Mouse (Mus musculus) neural tube, embryonic 13.5 days (tissue): ENCODE data around the gene Rusc2. TPM values are rescaled to one million over a fixed set of nuclear protein-coding genes. Genes with fewer than 3 reads are reported as not detected.

Source experiments
- ATAC-seq: fragments of 200-750 bp; cut with Nextera tagmentation; 2 replicates; pipeline ENCODE4 v1.8.0; 2017; ENCODE audit warnings: low read depth, mild to moderate bottlenecking, moderate TSS enrichment, moderate library complexity
- H3K27ac ChIP-seq: fragments of 300-500 bp; sonication (generic); replicated peaks from 2 replicates; pipeline ENCODE4 v1.5.1; 2015; ENCODE audit warnings: moderate library complexity, mild to moderate bottlenecking, inconsistent platforms
- H3K27me3 ChIP-seq: fragments of 300-500 bp; sonication (generic); 2 replicates; pipeline ENCODE4 v1.6.1; 2015; ENCODE audit warnings: mild to moderate bottlenecking, inconsistent platforms
- H3K36me3 ChIP-seq: fragments of 300-500 bp; sonication (generic); 2 replicates; pipeline ENCODE4 v1.6.1; 2015; ENCODE audit warnings: mild to moderate bottlenecking, inconsistent platforms
- H3K4me1 ChIP-seq: fragments of 300-500 bp; sonication (generic); replicated peaks from 2 replicates; pipeline ENCODE4 v1.6.1; 2015; ENCODE audit warnings: inconsistent platforms
- H3K4me2 ChIP-seq: fragments of 300-500 bp; sonication (generic); 2 replicates; pipeline ENCODE4 v1.6.1; 2015; ENCODE audit warnings: inconsistent platforms, mild to moderate bottlenecking, moderate library complexity
- H3K4me3 ChIP-seq: fragments of 300-500 bp; sonication (generic); 2 replicates; pipeline ENCODE4 v1.5.1; 2015; ENCODE audit warnings: mild to moderate bottlenecking, inconsistent platforms
- H3K9ac ChIP-seq: fragments of 300-500 bp; sonication (generic); 2 replicates; pipeline ENCODE4 v1.6.1; 2015; ENCODE audit warnings: moderate library complexity, mild to moderate bottlenecking, inconsistent platforms
- H3K9me3 ChIP-seq: fragments of 300-500 bp; sonication (generic); 2 replicates; pipeline ENCODE4 v1.6.1; 2016; ENCODE audit warnings: inconsistent platforms
- WGBS: fragments of 180-500 bp; shearing (Covaris S2); methylation state at CpG from one replicate; pipeline ENCODE4 v1.1.7; 2015; 5-methylcytosine and 5-hydroxymethylcytosine counted together
- polyA plus RNA-seq: library from polyadenylated mRNA; unstranded; fragments of >200 nt; fragmentation: Nextera tagmentation; extraction: Ambion mirVana; gene quantifications from 2 replicates; pipeline ENCODE4 v1.2.1, GENCODE M21; 2015

Rusc2 gene
- polyA plus RNA-seq, 1 experiment from 2014 or later: 74.5 TPM

GRCm38 (mm10) chr4:43419801-43420281 lies 38.1 kb downstream of the Rusc2 start:
- Histone ChIP-seq H3K4me3 (no peak overlapping the region), H3K4me1 (peaks cover 24% of the 10 kb centered on the region), H3K36me3 (peaks cover 92% of the 10 kb centered on the region), H3K9ac (no peak overlapping the region), H3K27ac (no peak overlapping the region), H3K27me3 (peaks cover 32% of the 10 kb centered on the region), H3K9me3 (no peaks in the 10 kb centered on the region), H3K4me2 (no peak overlapping the region)
- WGBS: 71% methylated on average over 9 of the region's 9 CpGs
- 0 out of 2 replicates have a peak, but pooled peaks have one; percentile 4 for ATAC-seq

DNA sequence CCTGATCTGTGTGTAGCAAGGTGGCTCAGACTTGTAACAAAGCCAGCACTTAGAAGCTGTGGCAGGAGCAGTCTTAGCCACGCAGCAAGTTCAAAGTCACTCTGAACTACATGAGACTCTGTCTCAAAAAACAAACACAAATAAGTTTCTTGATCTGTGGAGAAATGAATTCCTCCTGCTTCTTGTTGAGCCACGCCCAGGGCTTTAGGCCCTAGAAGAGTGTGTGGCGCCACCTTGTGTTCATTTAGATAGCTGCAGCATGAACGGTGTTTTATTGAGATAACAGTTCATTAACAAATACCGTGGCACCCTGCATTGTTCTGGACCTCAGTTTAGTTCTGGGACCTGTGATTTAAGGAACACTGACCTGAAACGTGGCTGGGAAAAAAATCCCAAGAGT lies 38.5 kb downstream of the Rusc2 start:
- no peak overlapping the region for H3K27ac ChIP-seq
- H3K4me3 ChIP-seq: no peak overlapping the region
- H3K4me2 ChIP-seq: no peak overlapping the region
- H3K9me3 ChIP-seq: no peaks in the 10 kb centered on the region
- no peak overlapping the region for H3K9ac ChIP-seq
- ATAC-seq: peak; percentile 33; the same call in 1 of the 2 replicates
- peaks cover 92% of the 10 kb centered on the region for H3K36me3 ChIP-seq
- H3K4me1 ChIP-seq: peaks cover 27% of the 10 kb centered on the region
- peaks cover 37% of the 10 kb centered on the region for H3K27me3 ChIP-seq
- WGBS: 6% methylated on average over 6 of the region's 6 CpGs

DNA sequence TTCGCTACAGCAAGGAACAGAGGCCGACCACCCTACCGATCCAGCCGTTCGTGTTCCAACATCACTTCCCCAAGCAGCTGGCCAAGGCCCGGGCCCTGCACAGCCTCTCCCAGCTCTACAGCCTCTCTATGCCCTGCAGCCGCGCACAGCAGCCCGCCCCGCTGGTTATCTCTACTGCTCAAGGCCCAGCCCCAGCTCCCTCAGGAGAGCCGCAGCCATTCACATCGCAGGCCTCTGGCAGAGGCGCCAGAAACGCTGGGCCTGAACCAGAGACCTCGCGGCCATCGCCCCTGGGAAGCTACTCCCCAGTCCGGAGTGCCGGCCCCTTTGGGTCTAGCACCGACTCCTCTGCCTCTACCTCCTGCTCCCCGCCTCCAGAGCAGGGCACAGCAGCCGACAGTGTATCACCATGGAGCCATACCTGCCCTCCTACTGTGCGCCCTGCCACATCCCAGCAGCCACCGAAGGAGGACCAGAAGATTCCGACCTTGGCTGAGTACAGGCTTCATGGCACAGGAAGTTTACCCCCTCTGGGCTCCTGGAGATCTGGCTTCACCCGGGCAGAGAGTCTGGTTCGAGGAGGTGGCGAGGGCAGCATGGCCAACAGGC lies 40.0 kb downstream of the Rusc2 start:
- ATAC-seq: no peak
- 78% methylated on average over 28 of the region's 28 CpGs for WGBS

GRCm38 (mm10) chr4:43423267-43423934 lies 41.6 kb downstream of the Rusc2 start:
- H3K36me3 ChIP-seq: peaks cover 82% of the 10 kb centered on the region
- no peak for ATAC-seq
- WGBS: 91% methylated on average over 20 of the region's 20 CpGs
- peaks cover 57% of the 10 kb centered on the region for H3K27me3 ChIP-seq
- H3K9ac ChIP-seq: no peak overlapping the region
- H3K4me3 ChIP-seq: no peak overlapping the region
- no peak overlapping the region for H3K4me2 ChIP-seq
- H3K9me3 ChIP-seq: no peaks in the 10 kb centered on the region
- H3K4me1 ChIP-seq: peaks cover 44% of the 10 kb centered on the region
- no peak overlapping the region for H3K27ac ChIP-seq

More for the DNA sequence above, 40.0 kb downstream of the Rusc2 start:
- H3K9me3 ChIP-seq: no peaks in the 10 kb centered on the region
- H3K36me3 ChIP-seq: peaks cover 92% of the 10 kb centered on the region
- no peak overlapping the region for H3K4me2 ChIP-seq
- H3K4me3 ChIP-seq: no peak overlapping the region
- H3K27ac ChIP-seq: no peak overlapping the region
- no peak overlapping the region for H3K9ac ChIP-seq
- H3K4me1 ChIP-seq: peaks cover 40% of the 10 kb centered on the region
- H3K27me3 ChIP-seq: peaks cover 51% of the 10 kb centered on the region

DNA sequence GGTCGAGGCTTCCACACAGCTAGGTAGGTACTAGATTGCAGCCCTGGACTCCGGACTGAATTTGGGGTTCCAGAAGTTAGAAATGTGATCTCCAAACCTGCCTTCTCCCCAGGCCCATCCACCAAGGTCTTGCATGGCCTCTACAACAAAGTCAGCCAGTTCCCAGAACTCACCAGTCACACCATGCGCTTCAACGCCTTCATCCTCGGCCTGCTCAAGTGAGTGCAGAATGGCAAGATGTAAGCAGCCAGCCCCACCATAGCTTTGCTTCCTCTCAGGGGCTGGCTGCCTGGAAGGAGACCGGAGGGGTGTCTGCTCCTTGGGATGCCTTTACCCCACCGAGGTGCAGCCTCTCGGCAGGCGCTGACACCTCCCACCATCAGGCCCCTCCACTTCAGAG lies 42.3 kb downstream of the Rusc2 start:
- Histone ChIP-seq H3K9ac (no peak overlapping the region), H3K4me3 (no peak overlapping the region), H3K4me2 (no peak overlapping the region), H3K27me3 (peaks cover 59% of the 10 kb centered on the region), H3K36me3 (peaks cover 76% of the 10 kb centered on the region), H3K27ac (no peak overlapping the region), H3K4me1 (peaks cover 47% of the 10 kb centered on the region), H3K9me3 (no peaks in the 10 kb centered on the region)
- ATAC-seq: no peak
- WGBS: 84% methylated on average over 9 of the region's 9 CpGs

GRCm38 (mm10) chr4:43425197-43425596 lies 43.4 kb downstream of the Rusc2 start:
- 21% methylated on average over 14 of the region's 14 CpGs for WGBS
- ATAC-seq: no peak
- H3K4me3 ChIP-seq: no peak overlapping the region
- H3K4me2 ChIP-seq: no peak overlapping the region
- peaks cover 65% of the 10 kb centered on the region for H3K36me3 ChIP-seq
- no peaks in the 10 kb centered on the region for H3K9me3 ChIP-seq
- no peak overlapping the region for H3K27ac ChIP-seq
- H3K9ac ChIP-seq: peak overlapping the region; percentile 50
- H3K27me3 ChIP-seq: peaks cover 59% of the 10 kb centered on the region
- H3K4me1 ChIP-seq: peaks cover 41% of the 10 kb centered on the region

DNA sequence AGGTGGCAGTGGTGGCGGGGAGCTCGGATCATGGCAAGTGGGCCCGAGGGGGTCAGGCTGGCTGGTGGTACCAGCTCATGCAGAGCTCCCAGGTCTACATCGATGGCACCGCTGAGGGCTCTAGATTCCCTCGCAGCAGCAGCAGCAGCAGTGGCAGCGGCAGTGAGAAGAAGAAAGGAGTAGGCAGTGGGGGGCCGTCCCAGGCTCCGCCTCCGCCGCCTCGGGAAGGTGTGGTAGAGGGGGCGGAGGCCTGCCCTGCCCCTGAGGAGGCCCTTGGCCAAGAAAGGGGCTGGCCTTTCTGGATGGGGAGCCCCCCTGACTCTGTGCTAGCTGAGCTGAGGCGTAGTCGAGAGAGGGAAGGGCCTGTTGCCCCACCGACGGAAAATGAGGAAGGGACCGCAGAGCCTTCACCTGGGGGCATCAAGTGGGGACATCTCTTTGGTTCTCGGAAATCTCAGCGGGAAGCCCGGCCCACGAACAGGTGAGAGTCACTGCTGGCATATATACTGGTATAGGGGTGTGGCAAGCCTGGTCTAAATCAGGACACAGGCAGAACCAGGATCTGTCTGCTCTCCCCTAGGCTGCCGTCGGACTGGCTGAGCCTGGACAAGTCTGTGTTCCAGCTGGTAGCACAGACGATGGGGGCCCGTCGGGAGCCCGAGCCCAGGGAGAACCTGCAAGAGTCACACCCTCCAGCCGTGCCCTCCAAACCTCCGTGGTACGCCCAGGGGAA lies 44.0 kb downstream of the Rusc2 start:
- peaks cover 59% of the 10 kb centered on the region for H3K27me3 ChIP-seq
- H3K4me3 ChIP-seq: no peak overlapping the region
- 22% methylated on average over 31 of the region's 31 CpGs for WGBS
- peaks cover 40% of the 10 kb centered on the region for H3K4me1 ChIP-seq
- no peak overlapping the region for H3K4me2 ChIP-seq
- ATAC-seq: no peak
- peaks cover 65% of the 10 kb centered on the region for H3K36me3 ChIP-seq
- peak overlapping the region; percentile 50 for H3K9ac ChIP-seq
- no peaks in the 10 kb centered on the region for H3K9me3 ChIP-seq
- no peak overlapping the region for H3K27ac ChIP-seq

- WGBS: 48% methylated on average over 10 of the region's 10 CpGs
- peaks cover 40% of the 10 kb centered on the region for H3K4me1 ChIP-seq
- H3K9me3 ChIP-seq: no peaks in the 10 kb centered on the region
- no peak overlapping the region for H3K4me2 ChIP-seq
- ATAC-seq: no peak
- H3K27ac ChIP-seq: no peak overlapping the region
- peaks cover 59% of the 10 kb centered on the region for H3K36me3 ChIP-seq
- H3K4me3 ChIP-seq: no peak overlapping the region
- peaks cover 59% of the 10 kb centered on the region for H3K27me3 ChIP-seq
- peak overlapping the region; percentile 34; the same call in 1 of the 2 replicates for H3K9ac ChIP-seq
Observed at GRCm38 (mm10) chr4:43426487-43426886, 44.7 kb downstream of the Rusc2 start.

DNA sequence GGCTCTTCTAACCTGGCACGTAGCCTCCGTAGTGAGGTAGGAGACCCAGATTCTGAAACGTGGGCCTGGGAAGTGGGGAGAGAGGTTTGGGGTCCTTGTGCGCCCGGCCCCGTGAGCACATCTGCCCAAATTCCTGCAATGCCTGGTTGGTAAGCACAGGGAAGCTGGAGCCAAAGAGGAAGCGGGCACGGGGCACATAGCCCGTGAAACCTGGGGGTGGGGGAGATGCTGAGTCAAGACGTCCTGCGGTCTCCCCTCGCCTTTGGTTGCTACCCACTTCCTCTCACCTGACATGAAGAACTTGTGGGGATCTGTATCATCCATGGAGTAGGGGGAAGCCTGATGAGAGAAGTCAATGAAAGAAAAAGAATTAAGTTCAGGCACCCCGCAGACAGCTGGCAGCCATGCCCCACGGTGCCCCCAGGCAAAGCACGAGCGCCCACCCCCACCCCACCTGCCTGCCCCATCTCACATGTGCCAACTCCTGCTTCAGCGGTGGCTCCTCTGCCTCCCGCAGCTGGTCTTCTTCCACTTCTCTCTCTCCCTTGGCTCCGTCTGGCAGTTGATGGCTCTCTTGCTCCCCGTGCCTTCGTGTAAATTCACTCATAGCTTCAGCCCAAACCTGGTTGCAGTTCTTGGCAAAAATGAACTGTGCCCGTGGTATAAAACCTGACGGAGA lies 45.9 kb downstream of the Rusc2 start:
- H3K4me1 ChIP-seq: peaks cover 40% of the 10 kb centered on the region
- no peaks in the 10 kb centered on the region for H3K9me3 ChIP-seq
- peak overlapping the region; percentile 36; the same call in 1 of the 2 replicates for H3K9ac ChIP-seq
- H3K4me2 ChIP-seq: no peak overlapping the region
- peaks cover 48% of the 10 kb centered on the region for H3K27me3 ChIP-seq
- WGBS: 21% methylated on average over 23 of the region's 23 CpGs
- ATAC-seq: no peak
- H3K27ac ChIP-seq: peak overlapping the region; percentile 33; the same call in 1 of the 2 replicates
- peaks cover 48% of the 10 kb centered on the region for H3K36me3 ChIP-seq
- H3K4me3 ChIP-seq: no peak overlapping the region

DNA sequence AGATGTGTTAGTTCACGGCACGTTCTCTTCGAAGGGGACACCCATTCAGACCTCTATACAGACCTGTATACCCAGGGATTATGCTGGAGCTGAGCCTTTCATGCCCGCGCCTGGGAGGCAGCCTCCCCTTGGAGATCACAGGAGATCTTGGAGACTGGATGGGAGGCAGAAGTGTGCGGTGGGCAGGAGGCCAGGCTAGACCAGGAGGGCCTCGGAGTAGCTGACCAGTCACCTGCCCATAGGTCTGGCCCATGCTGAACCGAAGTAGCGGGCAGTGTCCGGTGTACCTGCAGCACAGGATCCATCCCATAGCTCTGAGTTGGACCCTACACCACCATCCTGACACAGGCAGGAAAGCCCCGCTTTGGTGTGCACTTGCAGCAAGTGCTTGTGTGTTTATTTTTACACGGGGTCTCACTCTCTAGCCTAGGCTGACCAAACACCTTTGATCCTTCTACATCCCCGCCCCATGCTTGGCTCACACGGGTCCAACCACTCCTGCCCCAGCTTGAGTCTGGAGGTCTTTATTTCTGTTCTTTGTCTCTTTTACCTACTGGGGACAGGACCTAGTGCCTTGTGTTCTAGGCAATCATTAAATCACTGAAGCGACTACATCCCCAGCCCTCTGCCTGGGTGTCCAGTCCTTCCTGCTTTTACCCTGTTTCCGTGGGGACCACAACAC lies 46.5 kb downstream of the Rusc2 start:
- ATAC-seq: peak; percentile 2; the same call in 1 of the 2 replicates
- 32% methylated on average over 16 of the region's 16 CpGs for WGBS
- H3K4me2 ChIP-seq: no peak overlapping the region

GRCm38 (mm10) chr4:43428946-43429345 lies 47.2 kb downstream of the Rusc2 start, which contains the start of gene Fam166b:
TSS of gene Fam166b (minus strand) at chr4:43429134.
- H3K4me2 ChIP-seq: peak within 1 kb of the TSS; percentile 24; the same call in 1 of the 2 replicates

More for the DNA sequence above, 46.5 kb downstream of the Rusc2 start:
- no peaks in the 10 kb centered on the region for H3K9me3 ChIP-seq
- peaks cover 42% of the 10 kb centered on the region for H3K27me3 ChIP-seq
- H3K36me3 ChIP-seq: peaks cover 41% of the 10 kb centered on the region
- H3K27ac ChIP-seq: peak overlapping the region; percentile 34
- peaks cover 40% of the 10 kb centered on the region for H3K4me1 ChIP-seq
- no peak overlapping the region for H3K4me3 ChIP-seq
- peak overlapping the region; percentile 36; the same call in 1 of the 2 replicates for H3K9ac ChIP-seq

More at GRCm38 (mm10) chr4:43428946-43429345, 47.2 kb downstream of the Rusc2 start, which contains the start of gene Fam166b:
- peaks cover 40% of the 10 kb centered on the region for H3K4me1 ChIP-seq
- H3K4me3 ChIP-seq: no peak within 1 kb of the TSS
- peaks cover 35% of the 10 kb centered on the region for H3K27me3 ChIP-seq
- WGBS: 2% methylated on average over 10 of the region's 10 CpGs
- peaks cover 35% of the 10 kb centered on the region for H3K36me3 ChIP-seq
- no peaks in the 10 kb centered on the region for H3K9me3 ChIP-seq
- H3K9ac ChIP-seq: peak within 1 kb of the TSS; percentile 36
- H3K27ac ChIP-seq: peak within 1 kb of the TSS; percentile 34
- 0 out of 2 replicates have a peak, but pooled peaks have one; percentile 24 for ATAC-seq
